Mouse (Mus musculus): ENCODE data around the gene Il16. TPM values are rescaled to one million over a fixed set of nuclear protein-coding genes. Genes with fewer than 3 reads are reported as not detected.
A peak's percentile ranks its signal among the peaks of the same experiment; 100 is the strongest.

The Il16 gene
- total RNA-seq, 2 experiments from 2014 or later, result 2.3 to 2.5 TPM

- no peak for DNase-seq (ENCODE audit: low spot score in 2 of 2)
Measured at GRCm38 (mm10) chr7:83615815-83616214, 129.7 kb downstream of the Il16 start.

GRCm38 (mm10) chr7:83615272-83615671 is 130.3 kb downstream of the Il16 start:
- DNase-seq (ENCODE audit: low spot score in 2 of 2), result no peak

DNA sequence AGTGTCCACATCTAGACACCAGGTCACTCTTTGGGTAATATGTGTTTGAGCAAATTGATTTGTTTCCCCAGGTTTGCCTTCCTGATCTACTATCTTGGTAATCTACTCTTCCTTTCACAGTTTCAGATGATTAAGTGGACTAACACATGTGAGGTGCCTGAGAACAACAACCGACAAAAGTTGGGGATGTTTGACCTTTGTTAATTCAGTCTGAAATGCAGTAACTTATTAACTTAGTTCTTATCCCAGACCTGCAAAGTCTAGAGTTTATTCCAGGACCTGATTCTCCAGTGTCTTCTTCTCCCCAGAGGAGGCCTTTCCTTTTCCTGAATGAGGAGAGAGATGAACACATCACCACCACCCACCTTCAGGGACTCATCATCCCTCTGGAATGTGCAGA is 133.6 kb downstream of the Il16 start:
- no peak for DNase-seq (ENCODE audit: low spot score in 2 of 2)

DNA sequence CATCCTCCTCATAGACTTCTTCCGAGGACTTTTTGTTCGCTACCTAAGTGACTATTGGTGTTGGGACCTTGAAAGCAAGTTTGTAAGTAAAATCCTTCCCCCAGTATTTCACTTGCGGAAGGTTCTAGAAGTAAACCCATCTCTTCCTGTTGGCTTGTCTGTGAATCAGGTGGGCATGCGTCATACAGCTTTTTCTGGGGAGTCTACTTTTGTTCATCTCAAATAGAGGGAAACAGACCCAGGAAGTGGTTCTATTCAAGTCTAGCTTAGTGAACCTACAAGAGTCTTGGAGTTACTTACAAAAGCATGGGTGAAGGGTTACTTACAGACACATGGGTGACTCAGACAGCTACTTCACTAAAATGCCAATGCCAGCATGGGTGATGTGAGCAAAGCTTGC is 135.6 kb downstream of the Il16 start:
- DNase-seq (ENCODE audit: low spot score in 2 of 2), result no peak

DNA sequence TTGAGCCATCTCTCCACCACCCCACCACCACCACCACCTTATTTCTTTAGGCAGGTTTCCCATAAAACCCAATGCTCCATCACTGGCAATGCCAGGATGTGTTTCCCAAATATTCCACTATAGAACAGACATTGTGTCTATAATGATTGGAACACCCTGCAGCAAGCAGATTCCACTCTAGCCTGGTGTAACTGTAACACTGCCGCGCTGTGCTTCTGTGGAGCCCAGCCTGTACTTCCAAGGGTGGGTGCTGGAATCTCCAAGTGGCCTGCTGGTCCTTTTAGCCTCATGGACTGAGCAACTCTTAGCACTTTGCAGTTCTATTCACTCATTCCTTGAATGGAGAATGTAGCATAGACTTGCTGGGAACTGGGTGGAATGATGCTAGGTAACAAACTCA is 138.7 kb downstream of the Il16 start:
- DNase-seq (ENCODE audit: low spot score in 2 of 2), result no peak

DNA sequence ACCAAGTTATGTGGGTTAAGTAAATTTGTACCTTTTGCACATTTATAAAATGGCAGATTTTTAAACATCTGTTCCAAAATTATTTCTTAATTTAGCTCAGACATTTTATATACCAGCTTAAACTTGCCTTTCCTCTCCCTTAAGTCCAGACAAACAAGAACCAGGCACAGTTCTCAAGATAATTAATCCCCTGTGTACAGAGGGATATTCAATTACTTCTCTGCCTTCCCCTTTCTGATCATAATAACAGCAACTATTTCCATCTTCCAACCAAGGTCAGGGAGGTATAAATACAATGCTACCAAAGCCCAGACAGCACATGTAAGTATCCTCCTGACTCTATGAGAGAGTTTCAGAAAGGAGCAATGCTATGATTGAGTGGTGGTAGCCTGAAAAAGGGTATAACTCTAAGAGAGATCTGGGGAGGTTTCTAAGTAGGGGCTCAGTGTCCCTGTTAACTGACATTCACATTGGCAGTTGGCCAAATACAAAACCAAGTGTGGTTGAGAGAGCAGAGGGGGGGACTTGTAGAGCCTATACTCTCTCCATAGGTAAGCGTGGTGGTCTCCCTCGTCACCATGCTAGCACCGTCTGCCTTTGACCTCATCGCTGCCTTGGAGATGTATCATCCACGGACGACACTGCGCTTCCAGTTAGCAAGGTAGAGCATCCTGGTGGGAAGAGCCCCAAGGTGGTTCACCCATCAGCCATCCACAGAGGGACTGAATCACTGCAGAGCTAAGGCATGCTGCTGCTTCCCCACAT is 141.2 kb downstream of the Il16 start:
- no peak for DNase-seq (ENCODE audit: low spot score in 2 of 2)

DNA sequence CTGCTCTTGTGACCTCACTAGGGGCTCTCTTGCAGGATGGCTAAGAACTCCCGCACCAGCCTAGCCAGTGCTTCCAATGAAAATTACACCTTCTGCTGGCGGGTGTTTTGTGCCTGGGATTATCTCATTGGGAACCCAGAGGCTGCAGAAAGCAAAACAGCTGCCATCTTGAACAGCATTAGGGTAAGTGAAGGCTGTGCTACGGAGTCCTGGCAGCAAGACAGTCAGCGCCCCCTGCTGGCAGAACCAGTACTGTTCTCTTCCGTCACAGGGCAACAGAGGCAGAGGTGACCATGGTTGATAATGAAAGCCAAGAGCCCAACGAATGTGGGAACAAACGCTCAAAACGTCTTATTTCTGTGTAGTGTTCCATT is 145.6 kb downstream of the Il16 start:
- DNase-seq (ENCODE audit: low spot score in 2 of 2), result peak; percentile 26 to 56

GRCm38 (mm10) chr7:83598997-83599912 is 146.3 kb downstream of the Il16 start:
- no peak for DNase-seq (ENCODE audit: low spot score in 2 of 2)

- DNase-seq (ENCODE audit: low spot score in 2 of 2), result no peak
Measured at GRCm38 (mm10) chr7:83597063-83597462, 148.5 kb downstream of the Il16 start.

DNA sequence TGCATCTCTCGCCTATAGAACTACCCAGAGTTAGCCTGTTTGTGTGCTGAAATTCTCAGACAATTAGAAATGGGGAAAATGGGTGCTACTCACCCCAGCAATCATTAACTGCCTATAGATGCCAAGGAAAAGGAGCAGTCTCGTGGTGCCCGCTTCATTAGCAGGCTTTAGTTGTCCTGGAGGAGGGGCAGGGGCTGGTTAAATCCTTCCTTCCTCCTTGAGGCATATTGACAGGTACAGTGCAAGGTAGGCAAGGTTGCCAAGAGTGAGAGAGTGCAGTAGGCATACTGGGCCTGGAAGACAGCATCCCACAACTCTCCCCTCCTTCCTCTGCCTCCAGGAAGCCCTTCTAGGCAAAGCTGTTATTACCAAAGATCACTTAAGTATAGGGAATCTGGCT is 151.5 kb downstream of the Il16 start:
- DNase-seq (ENCODE audit: low spot score in 2 of 2), result no peak

Other genes with a start within 250 kb of the Il16 start
- gene Tmc3, start 160.8 kb downstream of the Il16 start, total RNA-seq (2021), result under 1 TPM; 0.12 to 0.14 TPM
- 1 to 10 TPM; 6.6 to 8.0 TPM for gene Stard5, start 113.8 kb downstream of the Il16 start, total RNA-seq (2021)
- under 1 TPM; 0.70 to 1.00 TPM for gene Cfap161, start 49.2 kb upstream of the Il16 start, total RNA-seq (2021)
- gene Tlnrd1, start 138.6 kb upstream of the Il16 start, total RNA-seq (2021), result 10 to 100 TPM; 26.3 to 29.2 TPM
- 10 to 100 TPM; 60.4 to 62.3 TPM for gene Mesd, start 138.7 kb upstream of the Il16 start, total RNA-seq (2021)